Mouse (Mus musculus) thymus, adult 2 months (tissue): ENCODE measurements at regions not wholly inside any gene's neighbourhood (a gene's known extent, or its start where the extent isn't known, plus 50 kb on each side); places are given as distances from the start of the nearest gene placed in this dataset.

Experiments used
- DNase-seq: peaks from one replicate; pipeline ENCODE4 v3.0.0; 2021
- H3K27ac ChIP-seq: fragments of 200-500 bp; 2 replicates; pipeline ENCODE4 v1.5.1; 2012; ENCODE audit warnings: low read length, control low read depth; ENCODE audit not compliant: control insufficient read depth, insufficient read depth
- H3K27me3 ChIP-seq: fragments of 200-500 bp; 2 replicates; pipeline ENCODE4 v1.6.1; 2012; ENCODE audit warnings: mild to moderate bottlenecking, low read length, moderate library complexity, mixed read lengths; ENCODE audit not compliant: control insufficient read depth, insufficient read depth
- H3K36me3 ChIP-seq: fragments of 200-500 bp; 2 replicates; pipeline ENCODE4 v1.6.1; 2012; ENCODE audit warnings: mild to moderate bottlenecking, low read length, moderate library complexity; ENCODE audit not compliant: control insufficient read depth, insufficient read depth
- H3K4me1 ChIP-seq: fragments of 200-500 bp; replicated peaks from 2 replicates; pipeline ENCODE4 v1.6.1; 2012; ENCODE audit warnings: low read length; ENCODE audit not compliant: control insufficient read depth, insufficient read depth
- H3K4me3 ChIP-seq: fragments of 200-500 bp; 2 replicates; pipeline ENCODE4 v1.5.1; 2012; ENCODE audit warnings: mild to moderate bottlenecking, low read length, control low read depth, moderate library complexity; ENCODE audit not compliant: control insufficient read depth, insufficient read depth
- CTCF ChIP-seq: fragments of 200-500 bp; IDR thresholded peaks from 2 replicates; pipeline ENCODE4 v1.5.1; 2012; ENCODE audit warnings: mild to moderate bottlenecking, control low read depth, low read length, moderate library complexity, borderline replicate concordance; ENCODE audit not compliant: control insufficient read depth, poor library complexity, insufficient read depth; ENCODE audit errors: extremely low read depth
- POLR2A ChIP-seq: fragments of 200-500 bp; IDR thresholded peaks from 2 replicates; pipeline ENCODE4 v1.6.1; 2012; ENCODE audit warnings: mild to moderate bottlenecking, low read length, control low read depth, moderate library complexity; ENCODE audit not compliant: control insufficient read depth, poor library complexity, insufficient read depth; ENCODE audit errors: extremely low read depth
- WGBS: fragments of 180-500 bp; shearing (Covaris S2); methylation state at CpG from one replicate; pipeline ENCODE4 v1.1.7; 2018; 5-methylcytosine and 5-hydroxymethylcytosine counted together

DNA sequence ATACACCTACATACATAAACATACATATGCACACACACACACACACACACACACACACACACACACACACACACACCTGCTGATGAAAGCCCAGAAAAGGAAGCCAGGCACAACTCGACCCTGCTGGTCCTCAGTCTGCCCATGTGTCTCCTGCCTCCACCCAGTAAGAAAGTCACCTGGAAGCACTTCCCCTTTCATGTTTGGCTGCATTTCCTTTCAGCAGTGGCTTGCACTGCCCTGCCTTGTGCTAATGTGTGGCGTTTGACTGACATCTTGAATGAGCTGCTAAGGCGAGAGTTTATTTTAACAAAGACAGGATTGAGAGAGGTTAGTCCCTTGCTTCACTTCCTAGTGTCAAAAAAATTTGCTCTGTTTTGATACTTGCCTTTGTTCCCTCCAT is 364.1 kb upstream of the Adamts16 start:
- H3K27ac ChIP-seq, result no peak overlapping the region
- H3K36me3 ChIP-seq, result no peaks in the 10 kb centered on the region
- TF ChIP-seq CTCF (no peak), POLR2A (no peak)
- no peak overlapping the region for H3K4me3 ChIP-seq
- H3K27me3 ChIP-seq, result no peaks in the 10 kb centered on the region
- no peak for DNase-seq
- H3K4me1 ChIP-seq, result no peaks in the 10 kb centered on the region
- 17% methylated on average over 3 of the region's 3 CpGs for WGBS

DNA sequence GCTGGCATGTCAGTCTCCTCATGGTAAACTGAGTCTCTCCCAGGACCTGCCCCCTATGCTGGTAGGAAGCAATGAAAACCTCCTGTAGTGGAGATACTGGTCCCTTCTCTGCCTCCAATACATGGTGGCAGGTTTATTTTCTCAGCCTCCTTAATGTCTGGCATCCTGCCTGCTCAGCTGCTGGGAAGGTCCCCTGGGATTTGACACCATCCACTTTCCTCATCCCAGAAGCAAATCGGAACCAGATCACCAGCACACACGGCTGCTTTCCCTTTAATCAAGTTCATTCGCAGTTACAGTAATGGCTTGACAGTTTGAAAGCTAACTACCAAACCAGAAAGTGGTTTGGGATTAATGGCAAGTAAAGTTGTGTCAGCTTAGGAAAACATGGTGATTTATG is 359.0 kb upstream of the Adamts16 start:
- WGBS, result 78% methylated on average over 3 of the region's 3 CpGs

DNA sequence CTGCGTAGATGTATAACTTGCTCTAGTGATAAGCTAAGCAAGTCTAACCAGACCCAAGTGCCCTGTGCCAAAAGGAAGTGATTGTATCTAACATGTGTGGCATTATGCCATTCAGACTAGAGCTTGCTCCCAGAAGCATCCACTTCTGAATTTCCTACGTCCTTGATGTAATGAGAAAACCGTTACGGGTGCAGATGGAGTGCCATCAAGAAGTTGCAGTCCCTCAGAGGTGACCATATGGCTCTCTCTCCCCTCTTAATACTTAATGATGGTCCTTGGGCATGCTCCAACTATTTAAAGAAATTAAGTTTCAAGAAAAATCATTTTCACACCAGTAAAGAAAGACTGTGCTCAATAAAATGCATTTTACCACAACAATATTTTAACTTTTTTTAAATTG is 354.1 kb upstream of the Adamts16 start:
- no peak for TF ChIP-seq CTCF
- no peak for TF ChIP-seq POLR2A
- WGBS, result 91% methylated on average over 4 of the region's 4 CpGs
- no peaks in the 10 kb centered on the region for H3K27me3 ChIP-seq
- H3K4me1 ChIP-seq, result no peaks in the 10 kb centered on the region
- H3K27ac ChIP-seq, result no peak overlapping the region
- H3K36me3 ChIP-seq, result no peaks in the 10 kb centered on the region
- no peak overlapping the region for H3K4me3 ChIP-seq
- DNase-seq, result no peak

More for the DNA sequence above, 359.0 kb upstream of the Adamts16 start:
- no peaks in the 10 kb centered on the region for H3K36me3 ChIP-seq
- no peak for DNase-seq
- H3K27ac ChIP-seq, result no peak overlapping the region
- H3K4me3 ChIP-seq, result no peak overlapping the region
- TF ChIP-seq POLR2A, result no peak
- TF ChIP-seq CTCF, result no peak
- H3K4me1 ChIP-seq, result no peaks in the 10 kb centered on the region
- no peaks in the 10 kb centered on the region for H3K27me3 ChIP-seq

DNA sequence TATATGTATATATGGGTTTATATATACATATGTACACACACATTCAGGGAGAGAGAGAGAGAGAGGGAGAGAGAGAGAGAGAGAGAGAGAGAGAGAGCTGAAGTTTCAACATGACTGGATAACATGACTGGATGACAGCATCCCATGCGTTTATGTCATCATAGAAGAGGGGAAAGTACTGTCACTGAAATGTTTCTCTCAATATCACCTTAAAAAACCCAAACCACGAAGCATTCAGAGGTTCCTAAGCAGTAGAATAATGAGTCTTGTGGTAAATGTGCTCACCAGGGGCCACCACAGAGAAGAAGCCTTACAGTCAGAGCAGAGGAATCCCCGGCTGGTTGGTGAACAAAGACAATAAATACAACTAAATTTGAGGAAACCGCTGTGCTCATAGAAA is 342.9 kb upstream of the Adamts16 start:
- Histone ChIP-seq H3K4me1 (no peaks in the 10 kb centered on the region), H3K27ac (no peak overlapping the region), H3K4me3 (no peak overlapping the region), H3K27me3 (no peaks in the 10 kb centered on the region), H3K36me3 (no peaks in the 10 kb centered on the region)
- WGBS, result 75% methylated on average over 4 of the region's 4 CpGs
- TF ChIP-seq POLR2A (no peak), CTCF (no peak)
- DNase-seq, result no peak

DNA sequence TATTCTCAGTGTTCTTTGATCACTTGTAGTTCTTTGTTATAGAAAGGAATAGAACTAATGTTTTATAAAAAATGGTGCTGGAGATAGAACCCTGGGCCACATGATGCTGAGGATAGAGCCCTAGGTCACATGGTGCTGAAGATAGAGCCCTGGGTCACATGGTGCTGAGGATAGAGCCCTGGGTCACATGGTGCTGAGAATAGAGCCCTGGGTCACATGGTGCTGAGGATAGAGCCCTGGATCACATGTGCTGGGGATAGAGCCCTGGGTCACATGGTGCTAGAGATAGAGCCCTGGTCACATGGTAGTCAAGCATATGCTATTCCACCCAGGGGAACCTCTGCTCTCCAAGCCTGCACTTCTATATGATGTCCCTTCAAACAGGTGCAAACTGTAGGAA is 337.5 kb upstream of the Adamts16 start:
- Histone ChIP-seq H3K4me3 (no peak overlapping the region), H3K36me3 (no peaks in the 10 kb centered on the region), H3K4me1 (no peaks in the 10 kb centered on the region), H3K27ac (no peak overlapping the region), H3K27me3 (no peaks in the 10 kb centered on the region)
- no peak for DNase-seq
- TF ChIP-seq POLR2A (no peak), CTCF (no peak)

DNA sequence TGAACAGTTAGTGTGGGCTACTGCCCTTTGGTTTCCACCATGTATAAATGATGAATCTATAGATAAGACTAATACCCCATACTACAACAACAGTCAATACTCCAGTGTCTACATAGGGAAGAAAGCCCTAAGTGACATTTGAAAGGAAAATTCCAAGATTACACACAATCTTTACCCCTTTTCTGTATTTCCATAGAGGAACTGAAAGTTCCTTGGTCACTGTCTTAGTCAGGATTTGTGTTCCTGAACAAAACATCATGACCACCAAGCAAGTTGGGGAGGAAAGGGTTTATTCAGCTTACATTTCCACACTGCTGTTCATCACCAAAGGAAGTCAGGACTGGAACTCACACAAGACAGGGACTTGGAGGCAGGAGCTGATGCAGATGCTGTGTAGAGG is 332.7 kb upstream of the Adamts16 start:
- H3K4me1 ChIP-seq, result no peaks in the 10 kb centered on the region
- H3K4me3 ChIP-seq, result no peak overlapping the region
- no peak overlapping the region for H3K27ac ChIP-seq
- H3K27me3 ChIP-seq, result no peaks in the 10 kb centered on the region
- TF ChIP-seq CTCF (no peak), POLR2A (no peak)
- no peaks in the 10 kb centered on the region for H3K36me3 ChIP-seq
- no peak for DNase-seq

DNA sequence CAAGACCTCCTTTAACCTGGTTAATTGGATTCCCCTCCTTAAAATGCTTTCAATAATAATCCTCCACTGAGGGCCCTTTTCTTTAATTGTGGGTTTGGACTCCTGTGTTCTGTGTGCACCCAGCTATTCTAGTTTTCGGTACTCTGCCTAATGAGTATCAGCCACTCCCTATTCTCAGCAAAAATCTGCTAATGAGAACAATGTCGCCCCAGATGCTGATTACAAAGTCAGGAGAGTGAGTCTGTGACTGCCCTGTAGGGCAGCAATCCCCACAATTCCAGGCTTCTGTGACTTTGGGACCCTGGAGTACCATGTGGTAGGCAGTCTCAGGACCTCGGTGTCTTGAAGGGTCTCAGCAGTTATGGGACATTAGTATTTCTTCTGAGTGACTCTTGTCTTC is 324.6 kb upstream of the Adamts16 start:
- Histone ChIP-seq H3K4me1 (no peaks in the 10 kb centered on the region), H3K27ac (no peak overlapping the region), H3K27me3 (no peaks in the 10 kb centered on the region), H3K36me3 (no peaks in the 10 kb centered on the region), H3K4me3 (no peak overlapping the region)
- TF ChIP-seq CTCF, result no peak
- no peak for TF ChIP-seq POLR2A
- DNase-seq, result no peak
- WGBS, result 75% methylated on average over 3 of the region's 3 CpGs

DNA sequence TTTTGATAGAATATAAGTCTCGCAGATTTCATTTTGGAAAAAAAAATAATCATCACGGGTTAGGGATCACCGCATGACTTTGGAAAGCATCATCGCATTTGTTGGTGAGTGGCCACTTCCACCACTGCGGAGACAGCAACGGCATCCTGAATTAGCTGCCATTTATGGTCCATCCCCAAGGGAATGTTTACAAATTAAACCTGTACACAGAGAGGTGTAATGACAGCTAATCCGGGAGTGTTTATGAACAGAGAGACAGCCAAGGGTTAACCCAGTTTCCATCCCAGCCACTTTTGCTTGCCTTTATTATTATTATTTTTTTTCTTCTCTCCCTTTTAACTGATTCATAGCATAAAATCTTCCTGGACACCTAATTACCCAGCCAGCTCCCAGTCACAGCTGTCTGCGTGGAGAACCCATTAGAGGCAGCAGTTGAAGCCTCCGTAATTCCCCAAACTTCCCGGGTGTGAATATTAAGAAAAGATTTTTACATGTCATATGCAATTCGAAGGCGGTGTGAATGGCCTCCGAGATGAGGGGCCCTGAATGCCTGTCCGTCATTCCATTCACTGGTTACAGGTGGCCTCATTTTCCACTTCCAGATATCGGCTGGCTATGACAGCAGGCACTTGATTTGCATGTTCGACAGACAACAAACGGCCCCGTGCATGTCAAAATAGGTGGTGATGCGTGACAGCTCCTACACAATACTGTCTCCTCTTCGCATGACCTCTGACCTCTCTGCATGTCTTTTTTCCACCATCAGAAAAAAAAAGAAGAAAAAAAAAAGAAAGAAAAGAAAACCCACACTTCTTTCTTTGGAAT is 323.7 kb upstream of the Adamts16 start:
- Histone ChIP-seq H3K4me3 (no peak overlapping the region), H3K27ac (no peak overlapping the region), H3K27me3 (no peaks in the 10 kb centered on the region), H3K4me1 (no peaks in the 10 kb centered on the region), H3K36me3 (no peaks in the 10 kb centered on the region)
- TF ChIP-seq POLR2A (no peak), CTCF (no peak)
- 83% methylated on average over 20 of the region's 20 CpGs for WGBS
- no peak for DNase-seq
